Mouse (Mus musculus) thymus, adult 18-20 months (tissue): ENCODE results near the gene Plxna4.
A peak's percentile ranks its signal among the peaks of the same experiment; 100 is the strongest.

Source experiments
- DNase-seq, 2 experiments: peaks; one replicate each; pipeline ENCODE4 v3.0.0; 2022; ENCODE audit warnings: mixed read lengths in 2 of 2

The Plxna4 gene

DNA sequence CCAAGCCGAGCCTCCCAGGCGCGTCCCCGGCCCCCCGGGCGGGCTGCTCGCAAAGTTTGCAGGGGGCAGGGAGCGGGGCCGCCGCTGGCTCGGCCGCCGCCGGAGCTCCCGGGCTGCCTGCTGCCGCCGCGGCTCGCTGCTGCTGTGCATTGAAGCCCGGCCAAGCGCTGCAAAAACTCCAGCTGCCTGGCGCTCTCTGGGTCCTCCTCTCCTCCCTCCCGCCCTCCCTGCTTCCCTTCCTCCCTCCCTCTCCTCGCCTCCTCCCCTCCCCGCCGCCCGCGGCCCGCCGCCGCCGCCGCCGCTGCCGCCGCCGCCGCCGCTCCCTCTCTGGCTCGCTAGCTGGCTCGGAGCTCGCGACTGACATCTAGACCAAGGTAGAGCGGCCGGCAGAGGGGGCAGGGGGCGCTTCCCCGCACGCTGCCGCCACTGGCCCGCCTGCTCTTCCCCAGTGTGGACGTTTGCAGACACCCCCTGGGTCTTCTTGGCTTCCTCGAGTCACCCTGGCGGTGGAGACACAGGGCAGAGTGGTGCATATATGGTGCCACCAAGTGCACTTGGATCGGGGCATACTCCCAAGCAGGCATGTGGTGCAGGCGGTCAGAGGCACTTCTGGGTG is at the start of gene Plxna4:
Gene Plxna4, minus strand, starts transcription at position 137 of the 616 bp plus-strand sequence.
- DNase-seq: peak; percentile 6 to 16

DNA sequence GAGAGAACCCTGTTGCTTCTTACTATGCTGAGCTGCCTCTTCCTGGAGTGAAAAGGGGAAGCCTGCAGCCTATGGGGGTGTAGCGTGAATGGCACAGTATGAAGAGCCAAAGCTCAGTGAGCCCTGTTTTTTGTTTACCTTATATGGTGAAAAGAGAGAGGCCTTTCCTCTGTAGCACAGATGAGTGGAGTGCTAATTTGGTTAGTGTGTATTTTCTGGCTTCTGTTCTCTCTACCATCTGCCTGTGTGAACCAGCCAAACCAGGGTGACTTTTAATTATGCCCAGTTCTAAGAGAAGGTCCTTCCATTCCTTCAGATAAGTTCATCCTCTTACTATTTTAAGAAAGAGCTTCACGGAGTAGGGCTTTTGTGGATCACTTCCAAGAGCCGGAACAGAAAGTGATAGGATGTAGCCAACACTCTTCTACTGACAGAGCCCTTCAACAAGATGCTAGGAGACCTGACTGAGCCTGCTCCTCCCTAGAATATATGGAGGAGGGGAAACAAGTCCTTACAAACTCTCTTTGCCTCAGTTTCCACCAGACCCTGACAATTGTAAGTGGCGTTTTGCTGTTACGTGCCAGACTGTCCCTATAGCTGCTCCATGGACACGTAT is 49.7 kb upstream of the Plxna4 start:
- no peak for DNase-seq

DNA sequence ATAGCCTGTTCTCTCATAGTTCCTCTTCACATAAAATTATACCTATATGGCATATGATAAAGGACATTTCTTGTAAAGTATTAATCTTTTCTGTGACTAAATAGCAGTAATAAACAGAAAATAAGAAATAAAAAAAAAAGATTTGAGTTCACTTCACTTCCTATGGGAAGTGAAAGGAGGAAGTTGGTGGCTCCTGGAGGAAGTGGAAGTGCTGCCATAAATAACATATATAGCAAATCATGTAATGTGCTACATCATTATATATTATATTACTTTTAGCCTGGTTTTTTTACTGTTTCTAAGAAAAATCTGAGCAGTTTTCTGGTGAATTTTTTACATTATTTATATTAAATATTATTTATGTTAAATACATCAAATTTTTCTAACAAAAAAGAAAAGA is 22.7 kb upstream of the Plxna4 start:
- no peak for DNase-seq

DNA sequence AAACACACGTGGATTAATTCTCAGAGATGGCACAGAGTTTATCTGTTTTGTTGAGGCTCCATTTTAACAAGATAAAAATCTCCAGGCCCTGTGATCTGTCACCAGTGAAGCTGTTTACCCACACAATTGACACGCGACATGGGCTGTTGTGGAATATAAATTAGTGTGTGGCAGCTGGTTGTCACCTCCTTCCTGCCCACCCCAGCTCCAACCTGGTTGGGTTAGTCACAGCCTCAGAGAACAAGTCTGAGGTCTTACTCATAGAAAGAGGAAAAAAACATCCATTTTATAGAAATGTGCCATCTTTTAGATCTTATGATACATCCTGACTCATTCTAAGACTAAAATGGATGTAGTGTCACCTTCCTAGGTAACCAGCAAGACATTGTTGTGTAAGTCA is 18.8 kb upstream of the Plxna4 start:
- no peak for DNase-seq

DNA sequence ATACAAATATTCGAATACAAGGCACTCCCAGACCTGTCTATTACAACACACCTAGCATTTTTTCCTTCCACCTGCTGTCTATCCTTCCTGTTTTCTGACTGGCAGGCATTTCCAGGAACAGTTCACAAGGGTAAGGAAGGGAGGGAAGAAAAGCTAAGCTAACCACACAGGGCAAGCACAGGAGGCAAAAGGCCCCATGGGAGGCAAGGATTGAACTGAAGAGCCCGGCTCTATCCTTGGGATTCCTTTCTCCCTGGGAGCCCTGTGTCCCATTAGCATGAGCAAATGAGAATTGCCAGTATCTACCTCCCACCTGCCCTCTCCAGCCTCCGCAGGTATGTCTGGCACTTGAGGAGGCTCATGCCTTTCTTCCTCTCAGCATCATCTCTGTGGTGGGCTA is 17.6 kb upstream of the Plxna4 start:
- DNase-seq: no peak

DNA sequence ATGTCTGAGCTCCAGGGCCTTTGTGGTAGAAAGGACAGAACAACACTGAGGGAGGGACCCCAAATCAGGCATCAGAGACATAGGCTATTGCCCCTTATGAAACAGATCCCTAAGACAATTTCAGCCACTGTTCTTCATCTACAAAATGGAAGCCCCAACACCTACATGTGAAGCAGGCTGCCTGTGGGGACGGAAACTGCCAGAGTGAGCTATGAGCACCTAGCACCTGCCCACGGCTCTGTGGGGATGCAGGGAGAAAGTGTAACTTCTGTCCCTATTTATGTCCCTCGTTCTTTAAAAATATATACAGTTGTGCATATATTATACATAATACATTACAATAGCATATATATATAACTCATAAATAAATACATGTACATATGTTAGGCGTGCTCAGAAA is 16.9 kb upstream of the Plxna4 start:
- DNase-seq: no peak

DNA sequence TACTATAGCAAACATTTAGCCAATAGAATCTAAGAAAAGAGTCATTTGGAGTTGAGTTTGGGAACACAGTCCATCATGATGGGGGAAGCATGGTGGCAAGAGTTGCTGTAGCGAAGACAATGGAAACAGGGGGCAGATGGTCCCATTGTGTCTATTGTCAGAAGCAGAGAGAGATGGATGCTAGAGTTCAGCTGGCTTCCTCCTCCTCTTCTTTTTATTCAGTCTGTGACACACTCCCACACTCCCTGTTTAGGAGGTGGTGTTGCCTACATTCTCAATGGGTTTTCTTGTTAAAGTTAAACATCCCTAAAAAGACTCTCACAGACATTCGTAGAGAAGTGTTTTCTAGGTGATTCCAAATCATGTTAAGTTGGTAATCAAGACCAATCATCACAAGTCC is 14.1 kb upstream of the Plxna4 start:
- no peak for DNase-seq

DNA sequence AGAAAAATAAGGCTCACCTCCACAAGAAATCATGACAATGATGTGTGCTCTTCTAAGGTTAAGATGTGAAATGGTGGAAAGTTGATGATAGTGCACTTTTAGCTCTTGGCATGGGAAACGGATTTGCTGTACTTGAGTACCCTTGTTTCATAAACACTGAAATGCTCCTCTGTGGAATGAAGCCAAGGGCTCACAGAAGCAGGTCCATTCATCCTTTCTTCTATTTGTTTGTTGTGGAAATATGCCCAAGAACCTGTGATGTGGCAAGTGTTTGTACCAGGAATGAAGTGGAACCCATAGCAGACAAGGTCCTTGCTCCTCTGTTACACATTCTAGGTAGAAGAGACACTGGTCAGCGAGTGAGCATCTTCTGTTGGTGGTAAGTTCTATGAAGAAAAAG is 13.3 kb upstream of the Plxna4 start:
- DNase-seq: no peak

DNA sequence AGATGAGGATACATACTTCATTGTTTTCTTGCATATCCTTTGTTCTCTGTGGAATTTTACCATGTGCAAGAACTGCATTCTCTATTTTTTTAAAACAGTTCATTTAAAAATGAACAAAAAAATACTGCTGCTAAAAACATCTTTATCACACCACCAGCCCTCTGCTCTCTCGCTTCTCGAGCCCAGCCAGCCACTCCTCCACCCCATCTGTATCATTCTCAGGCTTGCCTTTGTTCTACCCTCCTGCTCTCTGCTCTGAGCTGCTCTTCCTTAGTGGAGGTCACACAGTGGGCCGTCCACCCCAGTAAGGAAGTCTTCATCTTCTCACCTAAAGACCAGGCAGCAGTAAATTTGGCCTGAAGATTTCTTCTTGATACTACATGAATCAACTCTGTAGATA is 7.6 kb upstream of the Plxna4 start:
- DNase-seq: no peak

DNA sequence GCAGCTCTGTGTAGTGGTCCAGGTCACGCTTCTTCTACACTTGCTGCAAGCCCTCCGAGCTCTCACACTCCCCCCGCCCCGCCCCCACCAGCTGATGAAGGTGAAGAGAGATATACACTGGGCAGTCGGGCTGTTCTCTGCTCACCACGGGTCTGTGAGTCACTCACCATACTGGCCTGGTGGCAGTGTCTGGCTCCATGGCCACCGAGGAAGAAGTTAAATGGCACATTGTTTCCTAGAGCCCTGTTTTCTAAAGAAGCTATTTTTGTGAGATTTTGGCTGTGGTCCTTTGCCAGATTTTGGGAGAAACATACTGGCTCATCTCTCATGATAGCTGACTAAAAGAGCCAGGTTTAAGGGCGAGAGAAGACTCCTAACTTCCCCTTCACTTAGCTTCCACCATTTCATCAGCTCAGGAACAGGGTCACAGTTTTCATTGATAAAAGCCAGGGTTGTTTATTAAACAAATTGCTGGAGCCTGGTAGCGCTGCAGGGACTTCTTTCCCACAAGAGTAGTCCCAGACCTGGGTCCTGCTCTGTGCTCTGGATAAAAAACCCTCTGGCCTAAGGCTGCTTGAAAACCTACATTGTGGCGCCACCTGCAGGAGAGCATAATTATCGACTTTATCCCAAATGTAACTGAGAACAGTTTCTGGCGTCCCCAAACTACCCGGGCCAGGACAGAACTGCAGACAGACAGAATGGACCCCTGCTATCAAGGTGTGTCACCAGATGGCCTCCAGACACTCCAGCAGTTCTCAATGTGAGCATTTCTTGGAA is 3.2 kb upstream of the Plxna4 start:
- no peak for DNase-seq

DNA sequence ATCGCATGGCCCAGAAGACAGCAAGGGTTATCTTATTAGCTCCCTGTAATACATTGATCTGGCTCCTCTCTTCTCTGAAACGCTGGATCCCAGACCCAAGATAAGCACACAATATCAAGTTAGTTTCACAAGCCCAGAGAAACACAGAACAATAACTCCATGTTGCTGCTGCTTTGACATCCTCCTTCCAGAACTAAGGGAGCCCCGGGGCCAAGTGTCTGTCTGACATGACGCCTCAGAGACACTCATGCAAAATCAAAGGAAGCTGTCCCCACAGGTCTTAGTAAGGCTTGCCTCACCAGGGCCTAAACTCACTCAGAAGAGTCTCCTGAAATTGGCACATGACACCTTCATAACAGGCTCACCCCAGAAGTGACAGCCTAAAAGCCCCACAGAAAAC is 1.6 kb upstream of the Plxna4 start:
- no peak for DNase-seq

DNA sequence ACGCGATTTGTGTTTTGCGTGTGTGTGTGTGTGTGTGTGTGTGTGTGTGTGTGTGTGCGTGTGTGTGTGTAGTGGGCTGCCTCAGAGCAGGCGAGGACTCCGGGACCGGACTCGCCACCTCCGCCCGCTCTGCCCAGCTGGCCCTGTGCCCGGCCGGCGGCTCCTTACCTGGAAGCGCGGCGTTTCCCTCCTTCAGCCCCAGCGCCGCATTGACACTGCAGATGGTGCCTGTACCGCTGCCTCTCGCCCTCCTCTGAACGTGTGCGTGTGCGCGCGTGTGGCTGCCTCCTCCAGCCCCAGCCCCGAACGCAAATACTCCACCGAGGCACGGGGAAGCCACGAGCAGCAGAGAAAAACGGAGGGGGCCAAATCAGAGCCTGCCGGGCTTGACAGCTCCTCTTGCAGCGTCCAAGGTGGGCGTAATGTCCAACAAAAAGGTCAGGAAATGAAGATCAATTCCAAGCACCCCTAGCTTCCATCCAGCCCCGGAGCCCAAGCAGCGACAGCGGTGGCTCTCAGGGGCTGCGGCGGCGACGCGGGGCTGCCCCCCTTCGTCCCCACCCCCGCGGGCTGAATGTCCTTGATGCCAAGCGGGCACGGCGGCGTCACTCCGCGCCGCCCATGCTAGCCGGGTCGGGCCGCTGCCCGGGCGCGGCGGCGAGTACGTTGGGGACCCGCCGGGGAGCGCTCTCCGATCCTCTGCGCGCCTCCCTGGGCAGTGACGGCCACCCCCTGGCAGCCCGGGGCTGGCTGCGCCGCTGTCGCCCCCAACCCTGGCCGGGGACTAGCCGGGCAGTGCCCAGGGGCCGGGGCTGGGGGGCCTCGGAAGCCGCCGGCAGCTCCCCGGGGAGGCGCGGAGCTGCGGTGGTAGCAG is 619 bp downstream of the Plxna4 start:
- no peak for DNase-seq

DNA sequence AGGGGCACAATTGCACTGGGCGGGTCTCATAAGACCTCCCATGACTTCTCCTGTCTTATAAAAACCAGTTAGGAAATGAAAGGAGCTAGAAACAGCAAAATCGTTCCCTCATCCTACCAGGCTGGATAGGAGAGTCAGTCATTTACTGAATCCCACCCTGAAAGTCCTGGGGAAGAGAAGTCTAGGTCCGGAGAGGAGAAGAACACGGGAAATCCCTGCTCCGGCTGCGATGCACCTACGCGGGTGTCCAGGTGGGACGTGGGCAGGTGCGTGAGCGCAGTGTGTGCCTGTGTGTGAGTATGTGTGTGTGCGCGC is 1.2 kb downstream of the Plxna4 start:
- DNase-seq: no peak

DNA sequence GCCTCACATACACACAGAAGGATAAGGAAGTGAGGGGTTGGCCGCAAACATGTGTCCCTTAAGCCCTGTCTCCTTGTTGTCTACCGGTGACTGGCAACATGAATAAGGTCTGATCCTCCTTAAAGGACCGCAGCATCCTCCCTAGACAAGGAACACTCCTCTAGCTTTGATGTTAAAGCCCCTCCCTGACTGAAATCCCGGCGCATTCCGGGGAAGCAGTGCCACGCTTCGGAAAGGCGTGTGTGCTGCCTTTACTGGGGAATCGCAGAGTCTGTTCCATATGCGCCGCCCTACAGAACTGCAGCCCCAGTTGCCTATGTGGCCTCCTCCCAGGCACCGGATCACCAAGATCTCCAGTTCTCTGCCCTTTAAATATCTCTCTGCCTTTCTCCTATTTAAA is 1.6 kb downstream of the Plxna4 start:
- no peak for DNase-seq

DNA sequence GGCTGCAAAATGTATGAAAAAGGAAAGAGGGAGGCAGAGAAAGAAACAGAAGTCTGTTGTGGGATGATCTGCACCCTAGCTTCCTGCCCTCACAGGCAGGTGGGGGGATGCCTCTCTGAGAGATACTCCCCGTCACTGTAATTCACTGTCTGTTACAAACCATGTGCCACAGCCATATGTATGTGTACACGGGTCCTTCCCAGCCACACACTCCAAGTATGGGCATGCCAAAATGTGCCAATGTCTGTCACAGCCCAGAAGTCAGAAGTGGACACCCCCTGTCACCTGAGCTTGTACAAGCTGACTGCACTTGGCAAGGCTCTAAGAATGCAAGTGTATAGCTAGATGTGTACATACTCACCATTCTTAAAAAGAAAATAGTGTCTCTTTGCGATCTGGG is 2.8 kb downstream of the Plxna4 start:
- DNase-seq: no peak

DNA sequence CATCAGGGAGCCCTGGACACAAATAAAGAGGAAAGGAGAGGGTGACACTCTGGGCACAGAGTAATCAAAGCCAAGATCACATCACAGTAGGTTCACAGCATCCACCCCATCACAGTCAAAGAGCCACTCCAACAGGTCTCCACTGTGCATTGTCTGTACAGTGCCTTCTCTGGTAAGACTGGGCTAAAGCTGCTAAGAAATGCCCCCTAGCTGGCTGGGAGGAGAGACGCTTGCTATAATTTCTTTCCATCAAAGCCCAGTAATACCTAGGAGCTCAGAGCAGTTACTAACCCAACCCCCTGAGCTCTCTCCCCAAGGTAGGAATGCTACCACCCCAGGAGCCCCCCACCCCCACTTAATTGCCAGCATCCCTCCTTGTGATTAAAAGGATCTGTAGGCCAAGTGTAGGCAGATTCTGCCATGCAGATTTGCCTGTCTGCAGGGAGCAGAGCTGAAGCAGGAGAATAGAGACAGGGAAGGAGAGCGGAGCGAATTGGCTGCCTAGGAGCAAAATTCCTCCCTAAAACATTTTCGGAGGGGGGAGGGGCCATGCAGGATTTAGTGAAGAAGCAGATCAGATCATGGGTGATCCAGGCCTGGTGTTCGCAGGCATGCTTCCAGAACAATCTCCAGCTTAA is 3.6 kb downstream of the Plxna4 start:
- no peak for DNase-seq

DNA sequence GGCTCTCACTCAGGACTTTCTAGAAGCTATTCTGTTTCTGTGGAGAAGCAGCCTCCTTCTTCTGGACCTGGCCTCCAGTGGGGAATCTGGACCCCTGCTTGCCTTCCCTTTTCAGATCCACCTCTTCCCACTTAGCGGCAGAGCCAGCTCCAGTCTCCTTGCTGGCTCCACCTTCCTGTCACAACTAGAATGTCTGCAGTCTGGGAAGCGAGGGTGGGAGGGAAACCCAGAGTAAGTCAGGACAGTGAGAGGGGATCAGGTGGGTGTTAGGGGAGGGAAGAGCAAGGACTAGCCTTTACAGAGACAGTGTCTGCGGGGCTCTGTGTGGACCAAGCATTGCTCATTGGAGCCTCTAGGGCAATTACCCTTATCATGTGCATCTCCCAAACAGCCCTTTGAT is 4.4 kb downstream of the Plxna4 start:
- DNase-seq: no peak

DNA sequence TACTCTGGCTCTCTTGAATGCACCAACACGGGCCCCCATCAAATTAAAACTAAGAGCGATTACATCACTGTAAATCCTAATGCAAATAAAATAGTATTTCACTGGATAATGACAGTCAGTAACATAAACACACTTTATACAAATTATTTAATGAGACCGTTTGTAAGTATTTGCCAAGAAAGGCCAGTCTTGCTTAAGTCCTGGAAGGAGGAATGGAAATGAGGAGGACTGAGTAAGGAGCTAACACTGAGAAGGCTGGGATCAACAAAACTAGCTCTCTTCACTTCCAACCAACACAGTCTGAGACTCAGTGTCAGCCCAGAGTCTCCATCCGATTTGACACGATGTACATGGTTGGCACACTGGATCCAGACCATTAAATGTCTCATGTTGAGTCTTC is 16.5 kb downstream of the Plxna4 start:
- DNase-seq: no peak

DNA sequence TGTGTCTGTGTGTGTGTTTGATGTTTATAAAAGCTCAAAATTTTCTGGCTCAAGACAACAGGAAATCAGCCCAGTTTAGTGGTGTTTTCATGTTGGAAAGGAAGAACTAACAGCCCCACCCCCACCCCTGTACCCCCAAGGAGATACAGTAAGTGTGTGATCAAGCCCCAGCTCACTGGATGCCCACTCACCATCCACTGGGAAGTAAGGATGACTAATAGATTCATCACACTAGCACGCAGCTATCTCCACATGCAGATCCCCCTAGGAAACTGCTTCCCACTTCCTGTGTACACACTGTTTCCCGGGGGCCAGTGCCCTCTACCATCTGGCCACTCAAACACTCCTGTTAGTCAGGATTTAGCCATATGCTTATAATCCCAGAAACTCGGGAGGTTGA is 17.5 kb downstream of the Plxna4 start:
- no peak for DNase-seq

DNA sequence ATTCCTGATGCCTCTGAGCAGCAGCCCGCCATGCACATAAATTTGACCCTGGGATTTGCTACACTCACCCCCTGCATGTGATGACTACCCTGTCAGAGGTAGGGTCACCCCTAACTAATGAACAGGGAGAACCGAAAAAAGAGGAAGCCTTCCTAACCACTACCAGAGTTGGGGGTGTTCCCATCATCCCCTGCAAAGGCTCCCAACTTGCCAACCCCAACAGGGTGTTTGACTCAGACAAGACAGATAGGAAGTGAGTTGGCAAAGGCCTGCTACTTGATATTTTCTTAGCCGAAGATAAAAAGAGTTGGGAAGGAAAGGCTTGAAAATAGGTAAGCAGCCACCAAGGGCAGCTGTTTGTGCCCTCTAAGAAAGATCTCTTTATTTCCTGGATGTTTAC is 18.1 kb downstream of the Plxna4 start:
- DNase-seq: no peak

DNA sequence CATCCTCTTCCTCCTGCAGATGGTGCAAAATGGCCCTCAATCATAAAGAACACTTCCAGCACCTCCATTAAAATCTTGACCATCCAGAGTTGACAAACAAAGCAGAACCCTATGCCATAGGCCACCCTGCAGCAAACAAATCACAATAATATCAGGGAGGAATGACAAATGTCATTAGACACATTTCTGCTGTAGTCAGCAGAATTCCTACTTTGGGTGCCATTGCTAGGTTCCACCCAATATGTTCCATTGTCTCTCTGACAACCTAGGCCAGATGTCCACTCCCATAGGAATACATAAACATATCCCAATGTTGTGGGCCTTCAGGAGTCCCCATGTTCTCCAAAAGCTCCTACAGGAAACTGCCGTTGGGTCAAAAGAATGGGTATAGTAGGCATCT is 41.1 kb downstream of the Plxna4 start:
- no peak for DNase-seq

DNA sequence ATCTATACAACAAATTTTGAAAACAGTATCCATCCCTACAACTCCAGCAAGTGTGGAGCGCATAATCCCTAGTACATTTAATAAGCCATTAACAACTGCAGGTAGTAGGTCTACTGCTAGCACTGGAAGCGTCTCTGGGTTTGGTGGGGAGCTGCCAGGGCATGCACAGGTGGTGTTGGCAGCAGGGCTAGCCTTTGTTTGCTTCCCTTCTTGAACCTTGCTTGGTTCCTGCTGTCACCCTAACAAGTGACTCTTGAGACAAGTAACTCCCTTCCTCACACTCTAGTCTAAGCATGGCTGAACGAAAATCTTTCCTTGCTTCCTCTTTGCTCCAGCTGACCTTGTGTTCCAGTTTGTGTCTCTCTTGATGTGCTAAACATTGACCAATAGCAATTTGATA is 44.0 kb downstream of the Plxna4 start:
- DNase-seq: no peak

DNA sequence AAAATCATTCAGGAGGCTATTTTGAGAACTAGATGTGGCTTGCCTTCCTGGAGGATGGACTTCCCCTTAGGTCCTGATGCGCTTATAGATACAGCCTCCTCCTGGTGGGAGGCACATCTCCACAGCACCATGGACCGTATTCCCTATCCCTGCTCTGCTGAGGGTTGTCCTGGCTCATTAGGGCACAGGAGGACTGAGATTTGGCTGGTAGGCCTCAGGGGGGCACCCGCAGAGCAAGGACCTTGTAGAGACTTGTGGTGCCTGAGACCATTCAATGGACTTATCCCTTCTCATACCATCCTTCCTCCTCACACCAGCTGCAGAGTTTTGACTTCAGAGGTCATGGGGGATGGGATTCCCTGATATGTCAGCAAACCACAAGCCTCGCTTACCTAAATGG is 47.8 kb downstream of the Plxna4 start:
- DNase-seq: no peak
